Mouse (Mus musculus) stomach, embryonic 15.5 days (tissue): Measurements from ENCODE around the gene Oaf. TPM values are rescaled to one million over a fixed set of nuclear protein-coding genes. Genes with fewer than 3 reads are reported as not detected.

ENCODE experiments used
- ATAC-seq: fragments of 200-750 bp; cut with Nextera tagmentation; 2 replicates; pipeline ENCODE4 v1.8.0; 2017; ENCODE audit warnings: low read depth, moderate number of reproducible peaks, moderate TSS enrichment; ENCODE audit not compliant: insufficient read depth, low FRiP score
- H3K27ac ChIP-seq: fragments of 300-500 bp; sonication (generic); 2 replicates; pipeline ENCODE4 v1.5.1; 2015; ENCODE audit warnings: mild to moderate bottlenecking, inconsistent platforms
- H3K27me3 ChIP-seq: fragments of 300-500 bp; sonication (generic); replicated peaks from 2 replicates; pipeline ENCODE4 v1.6.1; 2015; ENCODE audit warnings: inconsistent platforms
- H3K36me3 ChIP-seq: fragments of 300-500 bp; sonication (generic); 2 replicates; pipeline ENCODE4 v1.6.1; 2015; ENCODE audit warnings: inconsistent platforms
- H3K4me1 ChIP-seq: fragments of 300-500 bp; sonication (generic); 2 replicates; pipeline ENCODE4 v1.6.1; 2015; ENCODE audit warnings: inconsistent platforms
- H3K4me2 ChIP-seq: fragments of 300-500 bp; sonication (generic); 2 replicates; pipeline ENCODE4 v1.6.1; 2015; ENCODE audit warnings: mild to moderate bottlenecking, inconsistent platforms
- H3K4me3 ChIP-seq: fragments of 300-500 bp; sonication (generic); replicated peaks from 2 replicates; pipeline ENCODE4 v1.5.1; 2015; ENCODE audit warnings: inconsistent platforms
- H3K9ac ChIP-seq: fragments of 300-500 bp; sonication (generic); 2 replicates; pipeline ENCODE4 v1.6.1; 2015; ENCODE audit warnings: inconsistent platforms
- H3K9me3 ChIP-seq: fragments of 300-500 bp; sonication (generic); 2 replicates; pipeline ENCODE4 v1.6.1; 2016; ENCODE audit warnings: inconsistent platforms
- WGBS: fragments of 180-500 bp; shearing (Covaris S2); methylation state at CpG from one replicate; pipeline ENCODE4 v1.1.7; 2015; 5-methylcytosine and 5-hydroxymethylcytosine counted together
- polyA plus RNA-seq: library from polyadenylated mRNA; unstranded; fragments of >200 nt; fragmentation: Nextera tagmentation; extraction: Ambion mirVana; gene quantifications from 2 replicates; pipeline ENCODE4 v1.2.1, GENCODE M21; 2015

Gene Oaf
- polyA plus RNA-seq, 1 experiment from 2014 or later: 65.7 TPM

- H3K4me2 ChIP-seq: peak overlapping the region; percentile 36
- H3K27ac ChIP-seq: peak overlapping the region; percentile 89
- peaks cover 70% of the 10 kb centered on the region for H3K4me1 ChIP-seq
- no peaks in the 10 kb centered on the region for H3K36me3 ChIP-seq
- H3K27me3 ChIP-seq: no peaks in the 10 kb centered on the region
- 18% methylated on average over 5 of the region's 5 CpGs for WGBS
- H3K9me3 ChIP-seq: no peaks in the 10 kb centered on the region
- no peak overlapping the region for H3K4me3 ChIP-seq
- no peak for ATAC-seq
- H3K9ac ChIP-seq: no peak overlapping the region
These were observed 7.4 kb downstream of the Oaf start for GRCm38 (mm10) chr9:43232286-43232685.

GRCm38 (mm10) chr9:43231805-43232204 is 7.9 kb downstream of the Oaf start:
- no peaks in the 10 kb centered on the region for H3K27me3 ChIP-seq
- ATAC-seq: peak; percentile 56
- H3K4me3 ChIP-seq: peak overlapping the region; percentile 2; the same call in 1 of the 2 replicates
- peak overlapping the region; percentile 36 for H3K4me2 ChIP-seq
- H3K4me1 ChIP-seq: peaks cover 70% of the 10 kb centered on the region
- H3K9ac ChIP-seq: no peak overlapping the region
- no peaks in the 10 kb centered on the region for H3K36me3 ChIP-seq
- peak overlapping the region; percentile 89 for H3K27ac ChIP-seq
- WGBS: 27% methylated on average over 4 of the region's 4 CpGs
- no peaks in the 10 kb centered on the region for H3K9me3 ChIP-seq

- no peaks in the 10 kb centered on the region for H3K27me3 ChIP-seq
- H3K9ac ChIP-seq: no peak overlapping the region
- no peaks in the 10 kb centered on the region for H3K9me3 ChIP-seq
- peak overlapping the region; percentile 36 for H3K4me2 ChIP-seq
- ATAC-seq: no peak; the same call in 1 of the 2 replicates
- WGBS: 36% methylated on average over 4 of the region's 4 CpGs
- peak overlapping the region; percentile 89 for H3K27ac ChIP-seq
- H3K4me1 ChIP-seq: peaks cover 75% of the 10 kb centered on the region
- peak overlapping the region; percentile 2; the same call in 1 of the 2 replicates for H3K4me3 ChIP-seq
- H3K36me3 ChIP-seq: no peaks in the 10 kb centered on the region
These were observed 8.8 kb downstream of the Oaf start for GRCm38 (mm10) chr9:43230886-43231285.

GRCm38 (mm10) chr9:43229962-43230361 is 9.7 kb downstream of the Oaf start:
- H3K36me3 ChIP-seq: no peaks in the 10 kb centered on the region
- peaks cover 82% of the 10 kb centered on the region for H3K4me1 ChIP-seq
- H3K9ac ChIP-seq: no peak overlapping the region
- no peaks in the 10 kb centered on the region for H3K9me3 ChIP-seq
- H3K4me3 ChIP-seq: no peak overlapping the region
- ATAC-seq: no peak
- H3K4me2 ChIP-seq: no peak overlapping the region
- H3K27me3 ChIP-seq: no peaks in the 10 kb centered on the region
- H3K27ac ChIP-seq: no peak overlapping the region
- 74% methylated on average over 7 of the region's 7 CpGs for WGBS

- H3K9me3 ChIP-seq: no peaks in the 10 kb centered on the region
- H3K9ac ChIP-seq: no peak overlapping the region
- 90% methylated on average over 10 of the region's 10 CpGs for WGBS
- H3K36me3 ChIP-seq: no peaks in the 10 kb centered on the region
- H3K27ac ChIP-seq: no peak overlapping the region
- no peak for ATAC-seq
- H3K4me2 ChIP-seq: no peak overlapping the region
- no peaks in the 10 kb centered on the region for H3K27me3 ChIP-seq
- H3K4me1 ChIP-seq: peaks cover 86% of the 10 kb centered on the region
- no peak overlapping the region for H3K4me3 ChIP-seq
These were observed 10.3 kb downstream of the Oaf start for GRCm38 (mm10) chr9:43229398-43229895.

- Histone ChIP-seq H3K4me1 (peaks cover 82% of the 10 kb centered on the region), H3K36me3 (0 out of 2 replicates have a peak, but pooled peaks cover 6% of the 10 kb centered on the region), H3K9ac (no peak overlapping the region), H3K4me2 (no peak overlapping the region), H3K27ac (no peak overlapping the region), H3K4me3 (no peak overlapping the region), H3K9me3 (no peaks in the 10 kb centered on the region), H3K27me3 (no peaks in the 10 kb centered on the region)
- WGBS: 82% methylated on average over 2 of the region's 2 CpGs
- no peak for ATAC-seq
These were observed 11.0 kb downstream of the Oaf start for GRCm38 (mm10) chr9:43228745-43229144.

- H3K36me3 ChIP-seq: peaks cover 8% of the 10 kb centered on the region; the same call in 1 of the 2 replicates
- H3K9me3 ChIP-seq: no peaks in the 10 kb centered on the region
- no peak overlapping the region; the same call in 1 of the 2 replicates for H3K27ac ChIP-seq
- no peak overlapping the region for H3K9ac ChIP-seq
- no peak for ATAC-seq
- WGBS: 72% methylated on average over 8 of the region's 8 CpGs
- peaks cover 72% of the 10 kb centered on the region for H3K4me1 ChIP-seq
- H3K27me3 ChIP-seq: no peaks in the 10 kb centered on the region
- no peak overlapping the region for H3K4me2 ChIP-seq
- H3K4me3 ChIP-seq: no peak overlapping the region
These were observed 12.1 kb downstream of the Oaf start for GRCm38 (mm10) chr9:43227626-43228025.

GRCm38 (mm10) chr9:43226573-43227160 is 13.0 kb downstream of the Oaf start:
- Histone ChIP-seq H3K9me3 (no peaks in the 10 kb centered on the region), H3K9ac (no peak overlapping the region), H3K4me3 (no peak overlapping the region), H3K27me3 (no peaks in the 10 kb centered on the region), H3K4me1 (peaks cover 62% of the 10 kb centered on the region), H3K27ac (peak overlapping the region; percentile 19; the same call in 1 of the 2 replicates), H3K36me3 (peaks cover 8% of the 10 kb centered on the region; the same call in 1 of the 2 replicates), H3K4me2 (no peak overlapping the region)
- 56% methylated on average over 9 of the region's 9 CpGs for WGBS
- ATAC-seq: no peak

- Histone ChIP-seq H3K9me3 (no peaks in the 10 kb centered on the region), H3K36me3 (peaks cover 14% of the 10 kb centered on the region; the same call in 1 of the 2 replicates), H3K4me3 (no peak overlapping the region), H3K9ac (no peak overlapping the region), H3K27me3 (no peaks in the 10 kb centered on the region), H3K4me2 (no peak overlapping the region), H3K4me1 (peaks cover 50% of the 10 kb centered on the region), H3K27ac (peak overlapping the region; percentile 49)
- ATAC-seq: no peak
- 22% methylated on average over 2 of the region's 2 CpGs for WGBS
These were observed 14.2 kb downstream of the Oaf start for GRCm38 (mm10) chr9:43225481-43225880.

GRCm38 (mm10) chr9:43224771-43225355 is 14.8 kb downstream of the Oaf start:
- peaks cover 14% of the 10 kb centered on the region; the same call in 1 of the 2 replicates for H3K36me3 ChIP-seq
- no peak overlapping the region for H3K9ac ChIP-seq
- no peaks in the 10 kb centered on the region for H3K9me3 ChIP-seq
- no peak overlapping the region for H3K4me3 ChIP-seq
- peak; percentile 37; the same call in 1 of the 2 replicates for ATAC-seq
- 43% methylated on average over 11 of the region's 11 CpGs for WGBS
- H3K4me1 ChIP-seq: peaks cover 44% of the 10 kb centered on the region
- H3K27me3 ChIP-seq: no peaks in the 10 kb centered on the region
- H3K27ac ChIP-seq: no peak overlapping the region
- H3K4me2 ChIP-seq: no peak overlapping the region

GRCm38 (mm10) chr9:43222429-43222715 is 17.3 kb downstream of the Oaf start:
- no peak overlapping the region for H3K27ac ChIP-seq
- peaks cover 31% of the 10 kb centered on the region for H3K4me1 ChIP-seq
- no peak overlapping the region for H3K4me3 ChIP-seq
- WGBS: 58% methylated on average over 8 of the region's 8 CpGs
- no peaks in the 10 kb centered on the region for H3K27me3 ChIP-seq
- ATAC-seq: no peak
- peaks cover 20% of the 10 kb centered on the region; the same call in 1 of the 2 replicates for H3K36me3 ChIP-seq
- H3K4me2 ChIP-seq: no peak overlapping the region
- no peaks in the 10 kb centered on the region for H3K9me3 ChIP-seq
- no peak overlapping the region for H3K9ac ChIP-seq

- WGBS: 47% methylated on average over 18 of the region's 18 CpGs
- H3K4me2 ChIP-seq: no peak overlapping the region
- H3K27ac ChIP-seq: no peak overlapping the region
- H3K27me3 ChIP-seq: no peaks in the 10 kb centered on the region
- no peak; the same call in 1 of the 2 replicates for ATAC-seq
- no peaks in the 10 kb centered on the region for H3K9me3 ChIP-seq
- peaks cover 25% of the 10 kb centered on the region for H3K4me1 ChIP-seq
- H3K4me3 ChIP-seq: no peak overlapping the region
- H3K9ac ChIP-seq: no peak overlapping the region
- peaks cover 20% of the 10 kb centered on the region; the same call in 1 of the 2 replicates for H3K36me3 ChIP-seq
These were observed 17.9 kb downstream of the Oaf start for GRCm38 (mm10) chr9:43221643-43222428.
